Mouse (Mus musculus): ENCODE data around the gene Mb.

Mb gene

DNA sequence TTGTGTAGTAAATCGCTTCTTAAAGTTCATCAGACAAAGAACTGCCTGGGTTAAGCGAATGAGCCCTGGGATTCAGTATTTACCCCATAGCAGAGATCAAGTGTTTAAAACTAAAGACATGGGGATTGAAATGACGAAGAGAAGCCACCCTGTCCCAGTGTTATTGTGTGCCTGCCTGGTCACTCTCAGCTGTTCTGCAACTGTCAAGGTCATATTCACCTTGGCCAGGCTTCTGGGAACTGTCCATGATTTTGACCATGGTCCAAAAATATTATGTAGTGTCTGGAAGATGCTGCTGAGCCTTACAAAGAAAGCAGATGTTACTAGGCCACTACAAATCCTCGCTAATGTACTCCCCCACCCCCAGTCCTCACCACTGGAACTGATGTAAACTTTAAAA, 70.7 kb downstream of the Mb start:
- no peak for DNase-seq (ENCODE audit: low read depth)

DNA sequence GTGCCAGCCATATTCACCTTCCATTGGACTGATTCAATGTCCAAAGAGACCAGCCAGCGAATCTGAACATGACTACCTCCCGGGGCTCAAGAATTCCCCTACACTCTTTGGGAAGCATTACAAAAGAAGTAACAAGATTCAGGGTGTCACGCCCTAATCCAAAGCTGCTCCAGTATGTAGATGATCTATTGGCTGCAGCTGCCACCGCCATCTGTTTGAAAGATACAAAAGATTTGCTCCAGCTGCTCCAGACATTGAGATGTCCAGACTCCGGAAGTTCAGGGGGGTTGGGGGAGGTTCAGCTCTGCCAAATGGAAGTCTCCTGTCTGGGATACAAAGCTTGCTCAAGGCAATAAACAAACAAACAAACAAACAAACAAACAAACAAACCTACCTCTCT, 73.9 kb downstream of the Mb start:
- no peak for DNase-seq (ENCODE audit: low read depth)

DNA sequence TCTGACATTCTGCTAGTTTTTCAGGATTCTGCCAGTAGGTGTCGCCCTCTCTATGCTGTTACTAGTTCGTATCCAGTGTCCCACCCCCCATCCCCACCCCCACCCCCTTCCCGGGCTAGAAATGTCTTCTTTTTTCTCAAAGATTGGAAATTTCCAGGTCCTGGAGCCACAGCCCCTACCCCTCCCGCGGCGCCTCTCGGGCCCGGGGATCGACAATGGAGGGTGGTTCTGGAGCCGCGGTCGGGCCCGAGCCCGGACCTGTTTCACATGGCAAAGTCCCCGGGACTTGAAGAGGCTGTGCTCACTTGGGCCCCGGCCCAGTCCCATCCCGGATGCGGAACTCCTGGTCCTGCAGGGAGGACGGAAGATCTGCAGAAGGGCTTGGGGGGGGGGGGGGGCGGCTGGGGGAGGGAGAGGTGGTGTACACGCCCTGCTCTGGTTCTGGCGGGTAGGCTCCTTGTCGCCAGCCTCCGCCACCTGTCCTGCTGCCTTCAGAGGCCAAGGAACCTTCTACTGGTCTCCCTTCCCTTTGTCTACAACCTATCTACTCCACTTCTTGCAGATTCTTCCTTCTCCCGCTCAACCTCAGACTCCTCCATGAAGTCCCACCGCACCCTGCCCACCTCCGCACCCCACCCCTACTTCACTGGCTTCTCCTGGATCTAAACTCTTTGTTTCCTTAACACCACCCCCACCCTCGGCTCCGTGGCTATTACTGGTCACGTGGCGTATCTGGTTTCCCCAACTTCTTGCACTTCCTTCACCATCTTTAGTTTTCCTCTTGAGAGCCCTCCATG, 76.4 kb downstream of the Mb start:
- peak; percentile 47 for DNase-seq (ENCODE audit: low read depth)

DNA sequence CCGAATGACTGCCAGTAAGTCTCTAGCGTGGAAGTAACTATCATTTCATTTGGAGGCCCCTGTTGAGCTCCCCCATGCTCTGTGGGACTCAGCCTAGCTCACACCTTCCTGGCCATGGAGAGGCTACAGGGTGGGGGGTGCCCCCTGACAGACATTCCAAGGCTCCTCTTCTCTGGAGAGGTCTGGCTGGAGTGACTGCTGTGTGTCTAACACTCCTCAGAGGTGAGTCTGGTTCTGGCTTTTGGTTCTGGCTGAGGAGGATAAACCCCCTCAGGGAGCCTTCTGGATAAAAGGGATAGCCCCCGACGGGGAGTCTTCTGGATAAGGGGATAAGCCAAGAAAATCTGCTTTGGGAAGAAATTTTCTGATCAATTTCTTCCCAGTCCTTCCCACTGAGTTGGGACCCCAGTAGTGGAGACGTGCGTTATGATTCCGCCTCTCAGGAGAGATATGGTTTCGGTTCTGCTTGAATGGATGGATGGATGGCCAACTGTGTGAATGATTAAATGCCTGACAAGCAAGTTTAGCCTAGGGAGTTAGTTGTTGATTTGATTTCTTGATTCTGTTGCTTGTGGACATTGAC, 77.1 kb downstream of the Mb start:
- DNase-seq (ENCODE audit: low read depth), result no peak

DNA sequence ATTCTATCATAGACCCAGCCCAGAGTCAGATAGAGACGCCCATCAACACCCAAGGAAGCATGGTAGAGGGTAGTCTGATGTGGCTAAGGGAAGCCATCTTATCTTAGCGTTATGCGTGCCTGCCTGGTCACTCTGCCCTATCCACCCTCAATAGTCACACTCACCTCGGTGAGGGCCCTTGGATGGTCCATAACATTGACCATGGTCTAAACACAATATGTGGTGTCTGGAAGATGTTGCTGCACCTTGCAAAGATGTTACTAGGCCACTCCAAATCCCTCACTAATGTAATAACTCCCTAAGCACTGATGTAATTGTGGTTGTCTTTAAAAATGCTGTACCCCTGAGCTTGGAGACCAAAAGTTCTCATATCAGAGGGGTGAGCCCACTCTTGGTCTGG, 77.8 kb downstream of the Mb start:
- no peak for DNase-seq (ENCODE audit: low read depth)

Data from c-Kit-positive CD71-positive TER-119-negative erythroid progenitor cells, embryonic 14.5 days (primary cell).